Mouse (Mus musculus): ENCODE results near the gene Adora1.

Gene Adora1

DNA sequence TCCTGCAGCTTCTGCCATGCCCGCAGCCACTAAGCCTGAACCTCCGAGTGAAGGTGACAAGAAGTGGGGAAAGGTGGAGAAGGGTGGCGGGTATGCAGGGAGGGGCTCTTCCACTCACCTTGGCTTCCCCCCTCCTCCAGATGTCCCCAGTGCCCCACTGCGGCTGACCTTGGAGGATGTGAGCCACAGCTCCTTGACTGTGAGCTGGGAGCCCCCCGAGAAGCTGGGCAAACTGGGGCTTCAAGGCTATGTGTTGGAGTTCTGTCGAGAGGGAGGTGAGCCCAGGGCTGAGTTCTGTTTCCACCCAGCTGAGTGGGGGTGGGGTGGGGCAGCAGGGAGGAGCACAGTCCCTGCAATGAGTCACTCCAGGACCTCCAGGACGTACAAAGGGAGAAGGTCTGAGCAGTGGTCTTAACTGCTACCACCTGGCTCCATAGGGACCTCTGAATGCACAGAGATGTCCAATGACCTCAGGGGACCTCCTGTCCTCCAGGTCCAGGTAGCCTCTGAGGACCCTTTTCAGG is 41.5 kb downstream of the Adora1 start:
- DNase-seq, result no peak

DNA sequence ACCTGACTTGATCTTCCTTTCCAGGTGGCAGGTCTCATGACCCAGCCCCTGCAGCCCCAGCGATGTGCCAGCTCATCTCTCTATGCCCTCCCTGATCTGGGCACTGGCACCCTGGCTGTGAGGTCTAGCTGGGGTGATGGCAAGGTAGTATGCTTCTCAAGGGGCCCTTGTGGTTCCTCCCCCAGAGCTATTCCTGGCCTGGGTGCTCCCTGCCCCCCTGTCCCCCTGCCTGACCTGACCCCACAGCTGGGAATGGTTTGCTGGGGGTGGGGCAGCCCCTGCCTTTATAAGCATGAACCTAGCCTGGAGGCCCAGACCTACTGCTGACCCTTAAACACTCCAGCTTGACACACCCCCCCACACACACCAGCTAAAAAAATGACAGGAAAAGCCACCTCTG is 42.1 kb downstream of the Adora1 start, which contains the start of gene Mybph:
Mybph (plus strand) TSS at position 323 of the 400 bp plus-strand sequence.
- no peak for DNase-seq

DNA sequence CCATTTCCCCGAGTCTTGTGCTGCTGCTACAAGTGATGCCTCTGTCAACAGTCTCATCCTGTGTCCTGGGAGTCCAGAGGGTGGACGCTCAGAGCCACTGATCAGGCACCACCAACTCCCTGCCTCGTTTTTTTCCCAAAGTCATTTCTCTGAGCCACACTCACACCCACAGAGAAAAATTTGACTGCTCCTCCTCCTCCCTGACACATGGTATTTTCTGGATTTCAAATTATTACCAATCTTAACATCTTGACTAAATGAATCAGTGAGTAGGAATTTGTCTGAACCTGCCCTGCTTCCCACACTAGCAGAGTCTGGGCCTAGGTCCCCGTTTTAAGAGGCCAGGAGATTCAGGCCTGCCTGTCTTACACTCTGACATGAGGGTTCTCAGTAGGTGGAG is 43.2 kb downstream of the Adora1 start:
- no peak for DNase-seq

DNA sequence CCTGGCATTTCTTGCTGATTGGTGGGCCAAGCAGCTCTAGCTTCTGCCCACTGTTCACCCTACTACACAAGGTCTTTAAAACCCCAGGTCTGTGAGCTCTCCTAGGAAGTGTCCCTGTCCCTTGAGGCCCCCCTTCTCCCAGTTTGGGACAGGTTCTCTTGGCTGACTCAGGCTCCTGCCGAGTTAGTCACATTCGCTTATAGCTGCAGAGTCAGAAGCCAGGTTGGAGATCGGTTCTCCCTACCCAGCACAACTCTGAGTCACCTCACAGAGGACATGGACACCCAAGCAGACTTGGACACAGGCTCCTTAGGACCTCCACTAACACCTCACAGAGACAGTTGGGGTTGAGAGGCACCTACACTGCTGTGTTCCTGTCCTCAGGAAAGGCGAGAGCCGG is 44.0 kb downstream of the Adora1 start:
- no peak for DNase-seq

DNA sequence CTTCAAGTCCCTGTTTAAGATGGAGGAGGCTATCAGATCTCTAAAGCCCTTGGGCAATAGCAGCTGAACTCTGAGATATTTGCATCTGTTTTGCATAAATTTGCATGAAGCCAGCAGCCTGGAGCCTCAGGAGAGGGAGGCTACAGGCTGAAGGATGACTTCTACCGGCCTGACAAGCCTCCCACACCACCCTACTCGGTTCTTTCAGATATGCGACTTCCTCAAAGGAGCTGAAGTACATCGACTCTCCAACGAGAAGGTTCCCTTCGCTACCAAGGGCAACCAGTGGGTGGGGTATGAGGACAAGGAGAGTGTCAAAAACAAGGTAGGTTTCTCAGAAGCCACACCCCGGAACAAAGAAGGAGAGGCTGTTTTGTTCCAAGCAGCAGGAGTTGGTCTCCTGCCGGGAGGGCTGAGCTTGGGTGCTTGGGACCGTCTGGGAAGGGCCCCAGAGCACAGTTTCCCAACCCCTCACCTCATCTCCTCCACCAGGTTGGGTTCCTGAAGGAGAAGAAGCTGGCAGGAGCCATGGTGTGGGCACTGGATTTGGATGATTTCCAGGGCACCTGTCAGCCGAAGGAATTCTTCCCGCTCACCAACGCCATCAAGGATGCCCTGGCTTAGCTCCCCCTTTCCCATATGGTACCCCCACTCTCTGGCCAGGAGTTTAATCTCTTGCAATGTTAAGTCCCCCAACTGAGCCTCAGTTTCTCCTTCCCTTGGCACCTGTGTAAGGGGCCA is 46.1 kb downstream of the Adora1 start:
- peak; percentile 43 to 54 for DNase-seq

DNA sequence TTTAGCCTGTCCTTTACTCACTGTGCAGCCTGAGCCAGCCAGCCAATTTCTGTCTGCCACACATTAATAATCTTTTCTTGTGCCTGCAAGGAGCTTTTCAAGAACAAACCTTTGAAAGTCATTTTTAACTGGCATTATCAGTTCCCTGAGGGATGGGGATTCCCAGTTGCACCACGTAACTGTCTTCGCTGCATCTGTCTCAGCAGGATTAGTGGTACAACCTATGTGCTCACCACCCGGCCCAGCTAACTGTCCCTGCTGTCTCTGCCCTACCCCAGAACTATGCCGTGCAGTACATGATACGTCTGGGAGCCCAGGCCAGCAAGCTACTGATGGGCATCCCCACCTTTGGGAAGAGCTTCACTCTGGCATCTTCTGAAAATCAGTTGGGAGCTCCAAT is 47.0 kb downstream of the Adora1 start:
- DNase-seq, result no peak

DNA sequence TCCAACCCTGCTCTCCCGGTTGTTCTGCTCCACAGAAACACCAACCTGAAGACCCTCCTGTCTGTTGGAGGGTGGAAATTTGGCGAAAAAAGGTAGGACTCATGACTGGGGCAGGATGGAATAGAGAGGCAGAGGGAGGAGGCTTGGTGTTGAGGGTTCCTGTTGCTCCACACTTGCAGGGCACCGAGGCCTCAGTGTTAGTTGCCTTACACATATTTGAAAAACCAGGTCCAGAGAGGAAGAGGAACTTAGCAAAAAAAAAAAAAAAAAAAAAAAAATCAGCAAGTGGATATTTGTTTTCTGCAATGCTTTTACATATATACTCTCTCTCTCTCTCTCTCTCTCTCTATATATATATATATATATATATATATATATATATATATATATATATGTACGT is 51.1 kb downstream of the Adora1 start:
- no peak for DNase-seq

DNA sequence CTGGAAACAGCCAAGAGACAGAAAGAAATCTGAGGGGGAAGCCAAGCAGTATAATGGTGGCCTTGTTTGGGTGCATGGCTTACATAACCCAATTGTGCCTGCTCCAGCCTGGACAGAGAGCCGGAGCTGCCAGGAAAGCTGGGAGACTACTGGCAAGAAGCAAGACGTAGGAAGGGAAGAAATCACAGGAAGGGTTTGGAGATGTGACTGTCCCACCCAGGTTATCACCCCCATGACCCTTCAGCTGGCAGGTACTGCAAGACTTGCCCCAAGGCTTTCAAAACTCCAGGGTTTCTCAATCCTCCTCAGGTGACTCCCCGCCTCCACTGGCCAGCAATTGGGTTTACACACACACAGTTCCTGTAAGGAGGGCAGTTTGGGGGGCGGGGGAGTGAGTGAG is 53.2 kb downstream of the Adora1 start, which contains the start of gene Chil1:
Chil1 (plus strand) TSS at position 152 of the 400 bp plus-strand sequence.
- peak in 1 of 2 experiments; percentile 46 for DNase-seq

DNA sequence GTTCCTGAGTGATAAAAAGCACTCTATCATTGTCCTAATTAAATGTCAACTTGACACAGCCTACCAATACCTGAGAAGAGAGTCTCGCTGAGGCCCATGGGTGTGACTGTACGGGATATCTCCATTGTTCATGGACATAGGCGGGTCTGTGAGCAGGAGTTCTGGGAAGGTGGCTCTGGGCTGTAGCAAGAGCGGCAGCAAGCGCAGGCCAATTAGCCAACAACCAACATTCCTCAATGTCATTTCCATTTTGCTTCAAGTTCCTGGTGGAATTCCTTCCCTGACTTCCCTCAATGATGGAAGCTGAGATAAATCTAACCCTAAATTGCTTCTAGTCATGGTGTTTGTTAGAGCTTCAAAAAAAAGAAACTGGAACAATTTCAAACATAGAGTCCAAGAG is 57.3 kb downstream of the Adora1 start:
- no peak for DNase-seq

DNA sequence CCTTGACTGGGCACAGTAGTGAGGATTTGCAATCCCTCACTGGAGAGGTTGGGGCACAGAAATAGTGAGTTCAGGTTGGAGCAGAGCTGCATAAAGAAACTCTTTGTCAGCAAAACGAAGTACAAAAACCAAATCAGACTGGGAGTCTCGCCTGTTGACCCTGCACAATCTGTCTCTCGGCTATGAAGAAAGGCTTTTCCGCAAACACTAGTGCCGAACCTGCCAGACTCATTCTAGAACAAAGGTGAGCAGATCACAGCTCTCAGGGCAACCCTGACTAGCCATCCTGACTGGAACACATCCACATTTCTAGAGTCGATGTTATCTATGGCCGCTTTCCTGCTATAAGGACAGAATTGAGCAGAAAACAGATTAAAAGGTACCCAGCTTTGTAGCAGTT is 62.1 kb downstream of the Adora1 start:
- no peak for DNase-seq

DNA sequence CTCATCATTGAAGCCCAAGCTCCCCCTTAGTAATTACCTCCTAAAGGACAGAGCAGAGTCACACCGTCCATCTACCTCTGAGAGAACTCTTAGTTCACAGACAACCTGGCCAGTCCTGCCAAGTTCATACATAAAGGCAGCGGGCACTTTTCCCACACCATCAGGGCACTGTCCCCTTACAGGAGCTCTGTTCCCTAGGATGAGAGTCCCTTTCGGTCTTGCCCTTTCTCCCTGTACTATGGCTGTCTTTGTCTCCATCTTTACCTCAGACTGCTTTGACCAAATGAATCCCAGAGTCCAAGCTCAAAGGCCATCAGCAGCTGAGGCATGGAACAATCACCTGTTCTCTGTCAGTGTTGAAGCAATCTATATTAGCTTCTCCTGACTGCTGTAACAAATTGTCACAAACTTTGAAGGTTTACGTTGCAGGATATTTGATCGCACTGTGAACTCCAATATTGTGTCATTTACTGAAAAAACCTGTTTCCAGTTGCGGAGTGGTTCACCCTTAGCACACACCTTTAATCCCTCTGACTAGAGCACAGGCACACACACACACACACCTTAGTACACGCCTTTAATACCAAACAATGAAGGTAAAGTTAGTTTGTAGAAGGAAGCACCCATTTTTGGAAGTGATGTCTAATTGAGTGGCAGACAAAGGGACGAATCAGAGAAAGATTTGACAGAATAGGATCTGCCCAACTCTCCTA is 66.1 kb downstream of the Adora1 start:
- no peak for DNase-seq

DNA sequence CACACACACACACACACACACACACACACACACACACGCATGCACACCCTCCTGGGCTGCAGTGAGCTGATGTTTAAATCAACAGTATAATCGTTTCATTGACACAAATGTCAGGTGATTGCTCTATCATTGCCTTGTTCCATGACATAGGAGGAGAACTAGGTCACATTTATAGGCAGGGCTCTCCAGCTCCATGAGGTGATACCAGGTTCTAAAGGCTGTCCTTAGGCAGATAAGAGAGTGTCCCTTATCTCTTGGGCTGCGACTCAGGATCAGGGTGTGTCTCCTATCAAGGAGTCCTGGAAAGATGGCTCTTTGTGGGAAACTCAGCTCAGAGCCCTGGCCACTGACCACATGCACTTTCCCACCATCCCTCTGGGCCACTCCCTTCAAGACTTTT is 66.7 kb downstream of the Adora1 start:
- no peak for DNase-seq

DNA sequence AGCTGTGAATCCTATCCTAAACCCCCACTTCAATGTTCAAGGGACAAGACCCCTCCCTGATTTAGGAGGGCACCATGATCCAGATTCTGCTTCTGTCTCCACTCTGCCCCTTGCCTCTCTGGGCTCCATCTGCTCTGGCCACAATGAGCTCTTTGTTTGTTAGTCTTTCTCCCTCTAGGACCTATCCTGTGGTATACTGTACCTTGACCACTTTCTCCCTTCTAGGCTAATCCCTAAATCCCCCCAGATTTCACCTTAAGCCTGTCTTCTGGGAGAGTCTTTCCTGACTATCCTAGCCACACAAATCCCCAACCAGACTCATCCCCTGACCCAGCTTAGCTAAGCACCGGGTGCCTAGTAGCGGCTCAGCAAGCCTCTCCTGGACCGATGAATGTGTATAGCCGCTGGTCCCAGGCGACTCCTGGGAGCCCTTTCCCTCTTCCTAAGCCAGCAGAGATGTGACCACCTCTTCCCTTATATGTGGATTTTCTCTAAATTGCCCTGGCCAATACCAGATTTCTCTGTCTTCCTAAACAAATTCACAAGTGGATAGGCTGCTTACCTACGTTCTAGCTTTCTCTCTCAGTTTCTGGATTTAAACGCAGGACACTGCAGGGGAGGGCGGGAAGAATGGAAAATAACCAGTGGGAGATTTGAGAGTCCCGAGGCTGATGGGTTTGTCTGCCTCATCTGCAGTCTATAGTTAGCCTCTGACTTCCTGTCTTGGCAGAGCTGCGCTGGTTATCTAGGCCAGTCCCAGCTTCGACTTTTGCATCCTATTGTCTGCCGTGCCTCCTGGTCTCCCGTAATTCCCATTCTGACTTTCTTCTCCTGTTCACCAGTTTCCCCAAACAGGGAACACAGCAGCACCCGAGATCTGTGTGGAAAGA is 67.6 kb downstream of the Adora1 start:
- peak; percentile 62 to 72 for DNase-seq

DNA sequence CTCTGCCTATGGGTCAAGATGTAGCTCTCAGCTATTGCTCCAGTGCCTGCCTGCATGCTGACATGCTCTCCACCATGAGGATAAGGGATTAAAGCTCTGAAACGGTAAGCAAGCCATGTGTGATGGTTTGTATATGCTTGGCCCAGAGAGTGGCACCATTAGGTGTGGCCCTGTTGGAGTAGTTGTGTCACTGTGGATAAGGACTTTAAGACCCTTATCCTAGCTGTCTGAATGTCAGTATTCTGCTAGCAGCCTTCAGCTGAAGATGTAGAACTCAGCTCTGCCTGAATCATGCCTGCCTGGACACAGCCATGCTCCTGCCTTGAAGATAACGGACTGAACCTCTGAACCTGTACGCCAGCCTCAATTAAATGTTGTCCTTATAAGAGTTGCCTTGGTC is 68.7 kb downstream of the Adora1 start:
- no peak for DNase-seq

DNA sequence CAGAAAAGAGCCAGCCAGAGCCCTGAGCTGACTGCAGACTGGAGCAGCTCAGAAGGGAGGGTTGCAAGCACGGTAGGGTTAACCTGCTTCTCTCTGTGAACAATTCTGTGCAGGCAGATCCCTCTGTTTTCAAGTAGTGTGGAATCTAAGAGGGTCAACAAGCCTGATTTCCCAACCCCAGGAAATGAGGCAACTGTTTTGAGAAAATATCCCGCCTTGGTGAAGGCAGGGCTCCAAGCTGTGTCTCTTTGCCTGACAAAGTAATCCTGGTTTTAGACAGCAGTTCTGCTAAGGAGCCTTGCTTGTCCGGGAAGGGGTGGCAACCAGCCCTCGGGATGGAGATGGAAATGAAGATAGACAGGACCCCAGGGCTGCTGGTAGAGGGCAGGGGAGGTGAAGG is 70.8 kb downstream of the Adora1 start:
- no peak for DNase-seq

DNA sequence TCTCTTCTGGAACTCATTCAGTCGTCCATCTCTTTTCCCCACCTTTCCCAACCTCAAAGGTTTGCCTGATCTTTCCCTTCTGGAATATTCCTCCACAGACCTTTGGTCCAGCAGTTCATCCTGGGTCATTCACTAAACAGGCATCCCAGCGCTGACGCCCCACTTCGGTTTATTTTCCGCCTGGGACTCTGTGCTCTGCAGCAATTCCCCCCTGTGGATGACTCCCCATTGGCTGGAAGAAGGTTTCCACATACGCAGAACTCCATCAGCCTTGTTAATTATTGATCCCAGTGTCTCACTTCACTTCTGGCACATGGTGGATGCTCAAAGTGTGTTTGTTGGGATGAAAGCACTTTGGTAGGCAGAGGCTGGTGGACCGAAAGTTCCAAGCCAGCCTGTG is 71.8 kb downstream of the Adora1 start:
- DNase-seq, result no peak

DNA sequence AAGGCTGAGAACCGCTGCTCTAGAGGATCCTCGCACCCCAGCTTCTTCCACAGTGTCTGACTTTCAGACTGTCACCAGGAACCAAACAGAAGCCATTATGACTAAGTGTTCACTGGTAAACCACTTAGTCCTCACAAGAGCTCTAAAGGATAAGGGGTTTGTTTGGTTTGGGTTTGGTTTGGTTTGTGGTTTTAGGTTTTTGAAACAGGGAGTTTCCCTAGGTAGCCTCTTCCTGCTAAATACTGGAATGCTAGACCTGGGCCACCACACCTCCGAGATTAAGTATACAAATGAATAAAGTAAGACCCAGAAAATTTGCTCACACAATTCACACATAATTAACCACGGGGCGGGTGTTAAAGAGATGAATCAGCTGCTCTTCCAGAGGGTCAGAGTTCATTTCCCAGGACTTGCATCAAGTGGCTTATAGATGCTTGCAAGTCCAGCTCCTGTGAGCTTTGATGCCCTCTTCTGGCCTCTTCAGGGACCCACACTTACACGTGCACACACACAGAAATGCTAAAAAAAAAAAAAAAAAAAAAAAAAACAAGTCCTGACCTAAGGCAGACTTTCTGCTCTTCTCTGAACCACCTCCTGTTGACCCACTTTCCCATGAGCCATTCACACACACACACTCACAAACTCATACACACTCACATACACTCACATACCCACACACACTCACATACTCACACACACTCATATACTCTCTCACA is 72.6 kb downstream of the Adora1 start:
- no peak for DNase-seq

DNA sequence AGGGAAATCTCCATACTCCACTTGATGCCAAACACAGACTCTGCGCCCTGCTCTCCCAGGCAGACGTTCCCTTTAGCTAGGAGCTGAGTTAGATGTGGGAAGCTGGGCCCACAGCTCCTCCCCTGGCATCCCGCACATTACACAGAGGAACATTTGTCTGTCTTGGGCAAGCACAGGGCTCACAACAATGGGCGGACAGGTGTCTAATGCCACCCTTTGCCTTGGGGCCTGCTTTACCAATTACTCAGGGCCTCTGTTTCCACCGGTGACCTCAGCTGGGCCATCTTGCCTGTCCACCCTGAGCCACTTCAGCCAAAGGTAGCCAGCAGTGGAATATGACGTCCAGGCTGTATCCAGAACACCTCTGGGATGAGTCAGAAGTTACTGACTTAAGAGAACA is 73.8 kb downstream of the Adora1 start:
- no peak for DNase-seq

DNA sequence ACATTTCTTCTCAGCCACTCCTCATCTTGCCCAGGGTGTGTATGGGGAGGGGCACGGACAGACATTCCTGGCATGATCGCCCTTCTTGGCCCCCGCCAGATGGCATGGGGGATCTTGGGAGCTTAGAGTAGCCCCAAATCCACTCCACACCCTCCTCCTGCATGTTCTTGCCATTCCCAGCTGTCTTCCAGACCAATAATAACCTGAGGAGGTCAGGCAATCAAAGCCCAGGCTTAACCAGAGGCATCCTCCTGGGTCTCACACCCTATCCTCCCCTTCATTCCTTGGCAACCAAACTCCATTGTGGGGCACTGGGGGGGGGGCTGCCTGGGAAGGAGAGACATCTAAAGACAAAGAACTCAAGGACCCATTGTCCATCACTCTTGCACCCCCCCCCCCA is 74.8 kb downstream of the Adora1 start:
- no peak for DNase-seq

DNA sequence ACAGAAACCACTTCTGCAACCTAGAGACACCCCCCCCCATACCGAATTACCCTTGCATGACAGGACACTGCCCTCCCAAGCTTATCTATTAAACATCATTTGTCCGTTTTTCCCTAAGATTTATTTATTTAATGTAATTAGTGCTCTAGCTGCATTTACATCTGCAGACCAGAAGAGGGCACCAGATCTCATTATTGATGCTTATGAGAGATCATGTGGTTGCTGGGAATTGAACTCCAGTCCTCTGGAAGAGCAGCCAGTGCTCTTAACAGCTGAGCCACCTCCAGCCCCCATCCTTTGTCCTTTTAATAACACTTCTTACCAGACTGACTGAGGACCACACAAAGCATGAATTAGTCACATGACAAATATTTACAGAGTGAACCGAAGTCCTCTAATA is 80.6 kb downstream of the Adora1 start:
- DNase-seq, result no peak

DNA sequence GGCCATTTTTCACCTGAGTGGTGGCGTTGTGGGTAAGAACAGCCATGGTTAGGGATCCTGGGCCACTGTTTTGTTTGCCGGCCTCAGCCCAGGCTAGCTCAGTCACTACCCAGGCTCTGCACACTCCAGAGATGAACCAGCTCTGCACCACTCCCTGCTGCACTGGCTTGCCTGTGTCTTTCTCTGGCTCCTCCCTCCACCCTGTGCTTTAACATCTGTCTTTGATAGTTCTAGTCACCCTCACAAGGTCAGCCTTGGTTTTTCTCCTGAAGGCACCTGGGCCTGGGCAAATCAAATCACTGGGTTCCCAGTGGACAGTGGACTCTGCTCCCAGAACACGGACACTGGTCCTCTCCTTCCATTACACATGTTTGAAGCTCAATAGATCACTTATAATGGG is 81.1 kb downstream of the Adora1 start:
- no peak for DNase-seq

All from cerebellum, postnatal 25 days (tissue).